Mouse (Mus musculus): ENCODE data around the gene Ece1. TPM values are rescaled to one million over a fixed set of nuclear protein-coding genes. Genes with fewer than 3 reads are reported as not detected.
A peak's percentile ranks its signal among the peaks of the same experiment; 100 is the strongest.

Gene Ece1
- total RNA-seq, 1 experiment = 99.2 TPM

DNA sequence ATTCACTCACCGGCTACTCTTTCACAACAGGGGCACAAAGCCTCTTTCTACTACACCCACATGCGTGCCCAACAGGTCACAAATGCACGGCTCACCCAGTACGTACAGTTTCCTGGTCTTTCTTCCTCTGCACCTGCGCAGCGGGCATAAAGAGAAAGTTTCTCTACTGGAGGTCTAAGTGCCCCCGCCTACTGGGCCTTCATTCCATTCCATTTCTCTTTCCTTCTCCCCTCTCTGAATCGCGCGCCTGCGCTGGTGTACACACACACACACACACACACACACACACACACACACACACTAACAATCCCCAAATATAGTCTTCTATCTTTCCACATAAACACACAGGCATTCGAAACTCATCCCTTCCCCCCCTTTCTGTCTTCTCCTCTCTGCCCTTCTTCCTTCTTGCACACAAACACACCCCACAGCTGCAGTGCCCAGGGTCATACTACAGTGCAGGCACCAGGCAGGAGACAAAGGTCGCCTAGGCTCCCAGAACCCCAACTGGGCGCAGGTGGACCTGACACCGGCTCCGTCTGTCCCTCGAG lies 501 bp upstream of the Ece1 start:
- Histone ChIP-seq H3K27ac (ENCODE audit: insufficient read depth, low read depth, low read length, poor library complexity, severe bottlenecking) (no peak overlapping the region), H3K9ac (ENCODE audit: insufficient read depth, low read depth, low read length, poor library complexity, severe bottlenecking) (peak overlapping the region; percentile 56; the same call in 1 of the 2 replicates), H3K4me3 (ENCODE audit: insufficient read depth in 1 of 2, low read depth in 1 of 2, low read length in 2 of 2, poor library complexity in 1 of 2, severe bottlenecking in 1 of 2) (peak overlapping the region; percentile 66 to 90), H3K4me1 (ENCODE audit: control insufficient read depth in 2 of 2, insufficient read depth in 2 of 2, low read length in 2 of 2, poor library complexity in 1 of 2) (peaks cover 0 to 10% of the 10 kb centered on the region in 2 experiments; a peak in 1 of 4 replicates), H3K9me3 (ENCODE audit: control insufficient read depth, insufficient read depth, low read depth, low read length) (no peaks in the 10 kb centered on the region), H3K36me3 (ENCODE audit: control insufficient read depth, insufficient read depth, low read length, poor library complexity, severe bottlenecking) (no peaks in the 10 kb centered on the region)
- TF ChIP-seq ZNF384 (IDR thresholded peaks at IDR 0.05; ENCODE audit: low read depth, low read length) = no peak
- TF ChIP-seq CHD2 (IDR thresholded peaks at IDR 0.05; ENCODE audit: low read depth, low read length) = no peak
- no peak for TF ChIP-seq MAFK (IDR thresholded peaks at IDR 0.05; ENCODE audit: insufficient read depth, low read depth, low read length)
- no peak for TF ChIP-seq ZC3H11A (IDR thresholded peaks at IDR 0.05; ENCODE audit: borderline replicate concordance, low read depth, low read length)
- TF ChIP-seq HCFC1 (IDR thresholded peaks at IDR 0.05; ENCODE audit: borderline replicate concordance, insufficient read depth, low read length) = no peak
- DNase-seq (ENCODE audit: low read depth, low spot score) = no peak
- in situ Hi-C loops (cut with MboI; ENCODE audit: low sequenced_read_pairs in 2 of 2, unreplicated experiment in 2 of 2) = no loop called here

- Histone ChIP-seq H3K4me1 (ENCODE audit: control insufficient read depth in 2 of 2, insufficient read depth in 2 of 2, low read length in 2 of 2, poor library complexity in 1 of 2) (peaks cover 0 to 15% of the 10 kb centered on the region in 2 experiments; a peak in 1 of 4 replicates), H3K4me3 (ENCODE audit: insufficient read depth in 1 of 2, low read depth in 1 of 2, low read length in 2 of 2, poor library complexity in 1 of 2, severe bottlenecking in 1 of 2) (peak overlapping the region; percentile 66 to 90), H3K9ac (ENCODE audit: insufficient read depth, low read depth, low read length, poor library complexity, severe bottlenecking) (peak overlapping the region; percentile 83), H3K36me3 (ENCODE audit: control insufficient read depth, insufficient read depth, low read length, poor library complexity, severe bottlenecking) (no peaks in the 10 kb centered on the region), H3K27ac (ENCODE audit: insufficient read depth, low read depth, low read length, poor library complexity, severe bottlenecking) (no peak overlapping the region), H3K9me3 (ENCODE audit: control insufficient read depth, insufficient read depth, low read depth, low read length) (no peaks in the 10 kb centered on the region)
- in situ Hi-C loops (cut with MboI; ENCODE audit: low sequenced_read_pairs in 2 of 2, unreplicated experiment in 2 of 2) = no loop called here
- no peak for TF ChIP-seq MAFK (IDR thresholded peaks at IDR 0.05; ENCODE audit: insufficient read depth, low read depth, low read length)
- TF ChIP-seq ZC3H11A (IDR thresholded peaks at IDR 0.05; ENCODE audit: borderline replicate concordance, low read depth, low read length) = no peak
- TF ChIP-seq HCFC1 (IDR thresholded peaks at IDR 0.05; ENCODE audit: borderline replicate concordance, insufficient read depth, low read length) = no peak
- TF ChIP-seq CHD2 (IDR thresholded peaks at IDR 0.05; ENCODE audit: low read depth, low read length) = no peak
- no peak for TF ChIP-seq ZNF384 (IDR thresholded peaks at IDR 0.05; ENCODE audit: low read depth, low read length)
- DNase-seq (ENCODE audit: low read depth, low spot score) = no peak
Observed at GRCm38 (mm10) chr4:137862516-137863240, 641 bp downstream of the Ece1 start.

- H3K27ac ChIP-seq (ENCODE audit: insufficient read depth, low read depth, low read length, poor library complexity, severe bottlenecking) = no peak overlapping the region
- H3K4me3 ChIP-seq (ENCODE audit: insufficient read depth in 1 of 2, low read depth in 1 of 2, low read length in 2 of 2, poor library complexity in 1 of 2, severe bottlenecking in 1 of 2) = no peak overlapping the region
- H3K9me3 ChIP-seq (ENCODE audit: control insufficient read depth, insufficient read depth, low read depth, low read length) = no peaks in the 10 kb centered on the region
- no peaks in the 10 kb centered on the region for H3K36me3 ChIP-seq (ENCODE audit: control insufficient read depth, insufficient read depth, low read length, poor library complexity, severe bottlenecking)
- H3K4me1 ChIP-seq (ENCODE audit: control insufficient read depth in 2 of 2, insufficient read depth in 2 of 2, low read length in 2 of 2, poor library complexity in 1 of 2) = peaks cover 0 to 20% of the 10 kb centered on the region in 2 experiments; a peak in 1 of 4 replicates
- in situ Hi-C loops (cut with MboI; ENCODE audit: low sequenced_read_pairs in 2 of 2, unreplicated experiment in 2 of 2) = no loop called here
- H3K9ac ChIP-seq (ENCODE audit: insufficient read depth, low read depth, low read length, poor library complexity, severe bottlenecking) = no peak overlapping the region
- TF ChIP-seq CHD2 (IDR thresholded peaks at IDR 0.05; ENCODE audit: low read depth, low read length) (no peak), MAFK (IDR thresholded peaks at IDR 0.05; ENCODE audit: insufficient read depth, low read depth, low read length) (no peak), ZNF384 (IDR thresholded peaks at IDR 0.05; ENCODE audit: low read depth, low read length) (no peak), HCFC1 (IDR thresholded peaks at IDR 0.05; ENCODE audit: borderline replicate concordance, insufficient read depth, low read length) (no peak), ZC3H11A (IDR thresholded peaks at IDR 0.05; ENCODE audit: borderline replicate concordance, low read depth, low read length) (no peak)
- no peak for DNase-seq (ENCODE audit: low read depth, low spot score)
Observed at GRCm38 (mm10) chr4:137864031-137864430, 2.0 kb downstream of the Ece1 start.

- Histone ChIP-seq H3K4me1 (ENCODE audit: control insufficient read depth in 2 of 2, insufficient read depth in 2 of 2, low read length in 2 of 2, poor library complexity in 1 of 2) (peaks cover under 1 to 23% of the 10 kb centered on the region in 2 experiments; a peak in 2 of 4 replicates), H3K4me3 (ENCODE audit: insufficient read depth in 1 of 2, low read depth in 1 of 2, low read length in 2 of 2, poor library complexity in 1 of 2, severe bottlenecking in 1 of 2) (no peak overlapping the region), H3K27ac (ENCODE audit: insufficient read depth, low read depth, low read length, poor library complexity, severe bottlenecking) (no peak overlapping the region), H3K9ac (ENCODE audit: insufficient read depth, low read depth, low read length, poor library complexity, severe bottlenecking) (no peak overlapping the region), H3K36me3 (ENCODE audit: control insufficient read depth, insufficient read depth, low read length, poor library complexity, severe bottlenecking) (no peaks in the 10 kb centered on the region), H3K9me3 (ENCODE audit: control insufficient read depth, insufficient read depth, low read depth, low read length) (no peaks in the 10 kb centered on the region)
- in situ Hi-C loops (cut with MboI; ENCODE audit: low sequenced_read_pairs in 2 of 2, unreplicated experiment in 2 of 2) = no loop called here
- DNase-seq (ENCODE audit: low read depth, low spot score) = no peak
- TF ChIP-seq ZC3H11A (IDR thresholded peaks at IDR 0.05; ENCODE audit: borderline replicate concordance, low read depth, low read length) (no peak), HCFC1 (IDR thresholded peaks at IDR 0.05; ENCODE audit: borderline replicate concordance, insufficient read depth, low read length) (no peak), ZNF384 (IDR thresholded peaks at IDR 0.05; ENCODE audit: low read depth, low read length) (no peak), MAFK (IDR thresholded peaks at IDR 0.05; ENCODE audit: insufficient read depth, low read depth, low read length) (no peak), CHD2 (IDR thresholded peaks at IDR 0.05; ENCODE audit: low read depth, low read length) (no peak)
Observed at GRCm38 (mm10) chr4:137864769-137865168, 2.7 kb downstream of the Ece1 start.
